Mouse (Mus musculus): Measurements from ENCODE around the gene Mlec. TPM values are rescaled to one million over a fixed set of nuclear protein-coding genes. Genes with fewer than 3 reads are reported as not detected.

The Mlec gene
- polyA plus RNA-seq (2012; ENCODE audit: low replicate concordance): 46.4 and 54.1 TPM in 2 replicates

DNA sequence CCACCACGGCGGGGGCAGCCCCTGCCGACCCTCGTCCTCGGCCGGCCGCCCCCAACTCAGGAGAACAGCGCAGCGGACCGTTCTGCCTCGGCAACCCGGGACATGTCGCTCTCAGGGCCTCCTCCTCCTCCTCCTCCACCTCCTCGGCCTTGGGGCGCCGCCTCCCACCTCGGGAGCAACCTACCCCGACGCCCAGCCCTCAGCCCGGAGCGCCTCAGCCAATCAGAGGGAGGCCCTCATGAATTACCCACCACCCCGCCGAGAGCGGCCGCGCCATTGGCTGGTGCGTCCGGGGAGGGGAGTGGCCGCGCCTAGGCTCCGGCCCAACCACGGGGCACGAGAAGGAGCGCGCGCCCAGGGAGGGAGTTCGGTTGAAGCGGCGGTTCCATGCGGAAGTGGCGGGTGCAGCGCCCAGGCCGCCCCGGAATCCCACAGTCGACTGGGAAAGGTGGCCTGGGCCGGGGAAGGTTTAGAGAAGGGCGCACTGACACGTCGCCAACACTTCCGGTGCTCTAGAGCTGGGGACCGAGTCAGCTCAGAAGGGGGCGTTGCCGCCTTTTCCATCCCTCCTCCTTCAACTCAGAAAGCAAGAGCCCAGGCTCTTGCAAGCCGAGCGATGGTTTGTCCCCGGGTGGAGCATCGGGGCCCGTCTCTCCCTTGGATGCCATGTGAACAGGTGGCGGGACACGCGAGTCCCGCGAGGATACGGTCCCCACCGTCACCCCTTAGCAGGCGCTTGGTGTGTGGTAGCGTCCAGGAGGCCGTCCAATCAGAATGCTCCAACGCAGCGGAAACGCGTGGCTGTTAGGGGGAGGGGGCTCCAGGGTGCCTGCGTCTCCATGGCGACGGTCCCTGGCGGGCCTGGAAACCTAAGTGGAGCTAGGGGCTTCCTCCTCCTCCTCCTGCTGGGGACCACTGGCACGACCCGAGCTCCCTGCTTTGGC is at the start of gene Mlec:
TSS of gene Mlec (minus strand) at position 140 of the 944 bp plus-strand sequence.

DNA sequence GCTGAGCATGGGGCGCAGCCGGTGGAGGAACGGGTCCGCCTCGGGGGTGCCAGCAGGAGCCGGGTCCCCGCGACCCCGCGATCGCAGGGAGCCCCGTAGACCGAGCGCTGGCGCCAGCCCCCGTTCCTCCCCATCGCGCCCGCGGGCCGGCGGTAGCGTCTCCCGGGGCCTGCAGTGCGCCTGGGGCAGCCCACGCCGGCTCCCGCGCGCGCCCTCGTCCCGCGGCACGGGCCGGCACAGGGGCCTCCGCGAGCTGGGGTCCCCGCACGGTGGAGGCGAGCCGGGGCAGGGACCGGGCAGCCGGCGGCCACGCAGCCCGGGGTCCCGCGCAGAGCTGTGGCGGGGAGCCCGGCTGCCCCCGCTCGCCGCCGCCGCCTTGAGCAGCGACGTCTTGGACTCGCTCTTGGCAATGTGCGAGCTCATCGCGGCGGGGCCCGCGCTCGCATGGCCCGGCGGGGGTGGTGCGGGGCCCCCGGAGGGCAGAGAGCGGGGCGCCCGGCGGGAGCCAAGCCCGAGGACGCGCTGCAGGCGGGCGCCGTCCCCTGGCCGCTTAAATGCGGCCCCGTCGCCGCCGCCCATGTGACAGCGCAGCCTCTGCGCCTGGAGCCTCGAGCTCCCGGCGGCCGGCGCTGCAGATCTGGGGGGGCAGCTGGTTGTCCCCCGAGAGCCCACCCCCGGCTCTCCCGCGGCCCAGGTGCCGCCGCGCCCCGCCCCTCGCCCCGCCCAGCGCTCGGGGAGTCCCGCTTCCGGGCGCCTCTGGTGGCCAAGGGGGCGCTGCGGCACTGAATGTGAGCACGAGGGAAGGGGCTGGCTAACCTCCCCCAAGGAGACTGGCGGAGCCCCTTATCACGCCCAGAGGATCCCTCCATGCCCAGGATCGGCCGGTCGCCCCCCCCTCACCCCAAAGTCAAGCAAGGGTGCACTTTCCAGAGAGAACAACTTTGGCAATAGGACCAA is 36.0 kb upstream of the Mlec start, which contains the start of gene Cabp1:
TSS of gene Cabp1 (minus strand) at position 713 of the 957 bp plus-strand sequence.

DNA sequence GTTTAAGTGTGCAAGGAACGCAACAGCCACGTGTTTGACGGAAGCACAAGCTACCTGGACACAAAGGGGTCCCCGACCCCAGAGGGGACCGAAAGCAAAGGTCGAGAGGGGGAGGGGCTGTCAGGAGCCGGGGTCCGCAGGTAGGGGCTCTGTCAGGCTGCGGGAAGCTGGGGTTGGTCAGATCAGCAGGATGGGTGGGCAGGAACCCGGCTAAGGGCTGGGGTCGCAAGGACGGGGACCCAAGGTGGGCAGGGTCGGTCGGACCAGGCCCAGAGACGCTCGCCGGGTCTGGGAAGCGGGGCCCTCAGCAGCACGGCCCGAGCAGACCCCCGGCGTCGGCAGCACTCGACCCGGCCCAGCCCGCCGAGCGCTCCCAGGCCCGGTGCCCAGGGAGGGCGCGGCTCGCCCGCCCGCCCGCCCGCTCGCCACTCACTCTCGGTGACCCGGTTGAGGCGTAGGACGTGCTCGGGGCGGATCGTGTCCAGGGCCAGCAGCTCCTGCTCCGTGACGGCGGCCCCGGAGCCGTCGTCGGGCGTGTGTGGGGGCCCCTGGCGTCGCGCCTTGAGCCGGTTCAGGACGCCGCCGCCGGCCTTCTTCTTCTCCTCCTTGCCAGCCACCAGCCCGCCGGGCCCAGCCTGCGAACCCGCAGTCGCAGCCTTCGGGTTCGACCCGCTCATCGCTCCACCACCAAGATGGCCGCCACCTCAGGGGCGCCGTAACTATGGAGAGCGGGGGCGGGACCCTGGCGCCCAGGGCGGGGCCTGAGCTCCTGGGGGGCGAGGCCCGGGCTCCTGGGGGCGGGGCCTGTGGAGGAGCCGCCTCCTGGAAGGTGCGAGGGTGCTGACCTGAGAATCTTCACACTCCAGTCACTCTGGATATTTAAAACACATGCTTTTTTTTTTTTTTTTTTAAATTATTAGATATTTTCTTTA is 23.5 kb downstream of the Mlec start, which contains the start of gene Unc119b:
TSS of gene Unc119b (minus strand) at position 742 of the 932 bp plus-strand sequence.

GRCm38 (mm10) chr5:115118961-115119570 is 38.9 kb downstream of the Mlec start, which contains the start of gene Acads:
TSS of gene Acads (minus strand) at chr5:115119346.

DNA sequence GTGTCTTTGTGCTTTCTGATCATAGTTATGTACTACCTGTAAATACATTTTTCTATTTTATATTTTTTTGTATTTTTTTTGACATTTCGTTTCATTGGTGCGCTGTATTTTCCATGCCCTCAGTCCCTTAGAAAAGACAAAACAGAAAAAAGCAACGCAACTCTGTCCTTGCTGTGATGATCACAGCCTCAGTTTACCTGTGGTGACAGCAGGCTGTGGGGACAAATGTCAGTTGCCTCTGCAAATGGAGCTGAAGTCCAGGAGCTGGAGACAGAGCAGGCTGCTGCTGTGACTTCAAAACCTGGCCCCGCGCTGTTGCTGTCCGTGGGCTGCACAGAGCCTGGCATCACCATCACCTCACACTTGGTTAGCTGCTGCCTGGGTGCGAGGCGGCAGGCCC is 59.8 kb downstream of the Mlec start, which contains the start of gene Gm10401:
TSS of gene Gm10401 (minus strand) at position 101 of the 400 bp plus-strand sequence.

Other genes starting within 250 kb of the Mlec start
- 23.9 and 25.0 TPM in 2 replicates for gene Oasl1, start 234.9 kb downstream of the Mlec start, polyA plus RNA-seq (2012; ENCODE audit: low replicate concordance)
- gene 2210016L21Rik, start 216.0 kb downstream of the Mlec start, polyA plus RNA-seq (2012; ENCODE audit: low replicate concordance): 39.5 and 52.5 TPM in 2 replicates
- gene Hnf1a, start 187.1 kb downstream of the Mlec start, polyA plus RNA-seq (2012; ENCODE audit: low replicate concordance): 0.14 TPM in 1 of 2 replicates, not detected in the other
- 21.8 and 40.6 TPM in 2 replicates for gene Sppl3, start 147.0 kb downstream of the Mlec start, polyA plus RNA-seq (2012; ENCODE audit: low replicate concordance)
- not detected in 2 replicates for gene Gm10401, start 59.9 kb downstream of the Mlec start, polyA plus RNA-seq (2012; ENCODE audit: low replicate concordance)
- 24.4 and 28.9 TPM in 2 replicates for gene Acads, start 38.8 kb downstream of the Mlec start, polyA plus RNA-seq (2012; ENCODE audit: low replicate concordance)
- gene Unc119b, start 23.2 kb downstream of the Mlec start, polyA plus RNA-seq (2012; ENCODE audit: low replicate concordance): 82.2 and 147 TPM in 2 replicates
- gene Cabp1, start 36.2 kb upstream of the Mlec start, polyA plus RNA-seq (2012; ENCODE audit: low replicate concordance): 0.21 and 0.50 TPM in 2 replicates
- gene Pop5, start 77.7 kb upstream of the Mlec start, polyA plus RNA-seq (2012; ENCODE audit: low replicate concordance): 22.5 and 45.5 TPM in 2 replicates
- 159 and 396 TPM in 2 replicates for gene Rnf10, start 114.7 kb upstream of the Mlec start, polyA plus RNA-seq (2012; ENCODE audit: low replicate concordance)
- gene Coq5, start 121.5 kb upstream of the Mlec start, polyA plus RNA-seq (2012; ENCODE audit: low replicate concordance): 10.7 and 17.7 TPM in 2 replicates
- 58.0 and 209 TPM in 2 replicates for gene Dynll1, start 142.8 kb upstream of the Mlec start, polyA plus RNA-seq (2012; ENCODE audit: low replicate concordance)
- 58.2 and 96.4 TPM in 2 replicates for gene Srsf9, start 169.0 kb upstream of the Mlec start, polyA plus RNA-seq (2012; ENCODE audit: low replicate concordance)
- gene Gatc, start 183.0 kb upstream of the Mlec start, polyA plus RNA-seq (2012; ENCODE audit: low replicate concordance): 6.3 and 7.5 TPM in 2 replicates
- gene Triap1, start 183.0 kb upstream of the Mlec start, polyA plus RNA-seq (2012; ENCODE audit: low replicate concordance): 3.8 and 6.0 TPM in 2 replicates
- gene Cox6a1, start 190.8 kb upstream of the Mlec start, polyA plus RNA-seq (2012; ENCODE audit: low replicate concordance): 1,125 and 1,487 TPM in 2 replicates

Measured in hematopoietic multipotent progenitor cell, adult 10-12 weeks (in vitro differentiated cells).